Mouse (Mus musculus) cerebellum, adult 2 months (tissue): ENCODE measurements around the gene Ncan. TPM values are rescaled to one million over a fixed set of nuclear protein-coding genes. Genes with fewer than 3 reads are reported as not detected.
A peak's percentile ranks its signal among the peaks of the same experiment; 100 is the strongest.

Experiments used
- DNase-seq, 2 experiments: peaks; one replicate each; pipeline ENCODE4 v3.0.0; 2021
- H3K27ac ChIP-seq: fragments of 200-500 bp; 2 replicates; pipeline ENCODE4 v1.5.1; 2012; ENCODE audit warnings: low read length, control low read depth, inconsistent platforms; ENCODE audit not compliant: insufficient read depth
- H3K27me3 ChIP-seq: fragments of 200-500 bp; 2 replicates; pipeline ENCODE4 v1.6.1; 2012; ENCODE audit warnings: inconsistent platforms, mild to moderate bottlenecking, low read length, moderate library complexity; ENCODE audit not compliant: control insufficient read depth, insufficient read depth
- H3K4me1 ChIP-seq: fragments of 200-500 bp; 2 replicates; pipeline ENCODE4 v1.6.1; 2011; ENCODE audit warnings: low read length; ENCODE audit not compliant: control insufficient read depth, insufficient read depth
- H3K4me3 ChIP-seq: fragments of 200-500 bp; replicated peaks from 2 replicates; pipeline ENCODE3; 2011; ENCODE audit warnings: mild to moderate bottlenecking, low read depth, low read length, control low read depth; ENCODE audit not compliant: insufficient read depth
- CTCF ChIP-seq: fragments of 200-500 bp; IDR thresholded peaks from 2 replicates; pipeline ENCODE4 v1.5.1; 2011; ENCODE audit warnings: low read depth, mild to moderate bottlenecking, control low read depth, low read length, moderate library complexity, borderline replicate concordance; ENCODE audit not compliant: insufficient read depth
- POLR2A ChIP-seq: fragments of 200-500 bp; IDR thresholded peaks from 2 replicates; pipeline ENCODE4 v1.6.1; 2011; ENCODE audit warnings: low read length, control low read depth, borderline replicate concordance; ENCODE audit not compliant: insufficient read depth
- WGBS: fragments of 180-500 bp; shearing (Covaris S2); methylation state at CpG from one replicate; pipeline ENCODE4 v1.1.7; 2018; 5-methylcytosine and 5-hydroxymethylcytosine counted together
- polyA plus RNA-seq: library from polyadenylated mRNA; depleted of rRNA; stranded (reverse); fragments of >200 nt; gene quantifications from 2 replicates; pipeline ENCODE4 v1.2.3, GENCODE M21; 2012

The Ncan gene
- polyA plus RNA-seq, 1 experiment = 15.2 TPM

DNA sequence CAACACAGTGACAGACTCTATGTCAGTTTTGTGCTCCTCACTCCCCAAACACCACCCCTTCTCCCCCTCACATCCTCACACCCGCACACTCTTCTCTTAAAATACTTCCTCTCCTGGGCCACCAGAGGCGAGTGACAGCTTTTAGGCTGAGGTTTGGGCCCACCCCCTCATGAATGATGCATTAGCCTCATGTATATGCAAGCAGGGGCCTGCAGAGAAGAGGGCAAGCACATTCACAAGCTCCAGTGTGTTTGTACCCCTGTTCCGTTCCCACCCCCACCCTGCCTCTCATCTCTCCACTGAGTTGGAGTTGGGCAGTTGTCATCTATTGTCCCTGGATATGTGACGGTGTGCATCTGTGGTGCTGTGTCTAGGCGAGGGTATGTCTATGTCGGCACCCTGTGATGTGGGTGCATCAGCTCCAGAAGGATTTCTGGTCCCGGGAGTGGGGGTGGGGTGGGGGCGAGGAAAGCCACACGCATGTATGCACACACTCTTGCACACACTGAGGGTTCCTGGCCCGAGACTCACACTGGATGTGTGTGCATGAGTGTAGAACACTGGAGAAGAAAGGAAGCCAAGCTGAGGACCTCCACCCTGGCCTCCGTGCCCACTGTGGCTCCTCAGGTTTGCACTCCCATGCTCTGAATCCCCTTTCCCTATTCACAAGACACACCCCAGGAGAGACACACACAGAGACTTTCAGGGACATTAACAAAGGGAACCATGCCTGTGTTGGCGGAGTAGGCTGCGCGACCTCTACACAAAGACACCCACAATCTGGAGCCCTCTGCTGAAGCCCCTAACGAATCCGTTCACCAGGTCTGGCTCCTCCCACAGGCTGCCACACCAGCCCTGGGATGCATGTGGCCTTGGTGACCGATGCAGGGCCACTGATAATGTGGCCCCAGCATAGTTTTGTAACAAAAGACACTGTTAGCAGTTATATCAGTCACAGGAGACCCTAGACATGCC lies 1.7 kb downstream of the Ncan start:
- Histone ChIP-seq H3K27me3 (no peaks in the 10 kb centered on the region), H3K4me3 (peak overlapping the region; percentile 15), H3K27ac (no peak overlapping the region), H3K4me1 (peaks cover 16% of the 10 kb centered on the region; the same call in 1 of the 2 replicates)
- no peak for DNase-seq
- 34% methylated on average over 17 of the region's 17 CpGs for WGBS
- TF ChIP-seq CTCF (no peak), POLR2A (no peak)

DNA sequence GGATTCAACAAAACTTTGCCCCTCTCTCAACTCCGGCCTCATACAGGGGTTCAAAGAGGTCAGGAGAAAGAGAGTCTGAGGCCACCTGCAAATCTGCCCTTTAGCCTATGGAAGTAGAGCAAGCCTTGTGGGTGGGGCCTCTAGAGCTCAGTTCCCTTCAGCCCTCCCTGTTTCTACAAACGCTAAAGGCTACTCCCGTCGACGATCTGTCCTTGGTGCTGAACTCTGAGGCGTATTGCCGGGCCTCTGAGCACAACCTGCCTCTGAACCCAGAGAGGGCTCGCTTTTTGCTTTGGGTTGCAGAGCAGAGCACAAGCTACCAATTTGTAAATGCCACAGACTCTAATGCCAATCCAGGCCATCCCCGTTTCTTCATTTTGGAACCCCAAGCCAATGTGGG lies 3.1 kb downstream of the Ncan start:
- H3K27ac ChIP-seq = no peak overlapping the region
- TF ChIP-seq POLR2A = no peak
- no peak for TF ChIP-seq CTCF

DNA sequence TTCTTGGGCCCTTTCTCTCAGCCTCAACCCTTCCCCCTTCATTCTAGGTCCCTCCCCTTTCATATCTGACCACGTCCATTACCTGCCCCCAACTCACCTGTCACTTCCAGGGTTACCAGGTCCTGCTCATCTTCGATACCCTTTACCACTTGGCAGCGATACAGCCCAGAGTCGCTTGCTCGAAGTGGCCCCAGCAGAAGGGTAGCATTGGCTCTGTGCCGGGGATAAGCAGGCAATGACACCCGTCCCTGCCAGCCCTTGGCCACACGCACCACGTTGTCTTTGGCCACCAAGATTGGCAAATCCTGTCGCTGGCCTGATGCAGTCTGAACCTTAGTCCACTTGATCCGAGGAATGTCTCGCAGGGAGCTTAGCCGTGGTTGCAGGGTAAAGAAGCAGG lies 5.8 kb downstream of the Ncan start:
- Histone ChIP-seq H3K4me3 (no peak overlapping the region), H3K4me1 (peaks cover 14% of the 10 kb centered on the region; the same call in 1 of the 2 replicates), H3K27me3 (no peaks in the 10 kb centered on the region), H3K27ac (no peak overlapping the region)
- DNase-seq = no peak
- TF ChIP-seq CTCF = no peak
- TF ChIP-seq POLR2A = no peak
- WGBS = 21% methylated on average over 13 of the region's 13 CpGs

More for the DNA sequence above, 3.1 kb downstream of the Ncan start:
- no peak for DNase-seq
- H3K4me1 ChIP-seq = peaks cover 16% of the 10 kb centered on the region; the same call in 1 of the 2 replicates
- H3K4me3 ChIP-seq = no peak overlapping the region
- 50% methylated on average over 9 of the region's 9 CpGs for WGBS
- no peaks in the 10 kb centered on the region for H3K27me3 ChIP-seq

DNA sequence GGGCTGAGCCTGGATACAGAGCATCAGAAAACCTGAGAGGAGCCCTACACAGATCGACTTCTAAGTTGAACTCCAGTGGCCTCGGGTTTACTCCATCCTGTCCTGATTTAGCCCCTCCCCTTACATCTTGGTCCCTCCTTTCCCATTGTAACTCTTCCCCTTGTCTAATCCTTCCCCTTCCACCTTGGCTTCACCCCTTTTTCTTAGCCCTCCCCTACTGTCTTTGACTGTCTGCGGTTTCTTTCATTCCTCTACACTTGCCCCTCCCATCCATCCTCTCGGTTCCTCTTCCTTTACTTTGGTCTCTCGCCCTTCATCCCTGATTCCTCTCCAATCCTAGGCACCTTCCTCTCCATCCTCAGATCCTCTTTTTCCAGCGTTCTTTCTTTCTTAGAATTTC lies 6.2 kb downstream of the Ncan start:
- no peak for DNase-seq
- Histone ChIP-seq H3K27me3 (no peaks in the 10 kb centered on the region), H3K4me1 (peaks cover 10% of the 10 kb centered on the region; the same call in 1 of the 2 replicates), H3K4me3 (no peak overlapping the region), H3K27ac (no peak overlapping the region)
- TF ChIP-seq CTCF (no peak), POLR2A (no peak)
- 30% methylated on average over 6 of the region's 6 CpGs for WGBS

DNA sequence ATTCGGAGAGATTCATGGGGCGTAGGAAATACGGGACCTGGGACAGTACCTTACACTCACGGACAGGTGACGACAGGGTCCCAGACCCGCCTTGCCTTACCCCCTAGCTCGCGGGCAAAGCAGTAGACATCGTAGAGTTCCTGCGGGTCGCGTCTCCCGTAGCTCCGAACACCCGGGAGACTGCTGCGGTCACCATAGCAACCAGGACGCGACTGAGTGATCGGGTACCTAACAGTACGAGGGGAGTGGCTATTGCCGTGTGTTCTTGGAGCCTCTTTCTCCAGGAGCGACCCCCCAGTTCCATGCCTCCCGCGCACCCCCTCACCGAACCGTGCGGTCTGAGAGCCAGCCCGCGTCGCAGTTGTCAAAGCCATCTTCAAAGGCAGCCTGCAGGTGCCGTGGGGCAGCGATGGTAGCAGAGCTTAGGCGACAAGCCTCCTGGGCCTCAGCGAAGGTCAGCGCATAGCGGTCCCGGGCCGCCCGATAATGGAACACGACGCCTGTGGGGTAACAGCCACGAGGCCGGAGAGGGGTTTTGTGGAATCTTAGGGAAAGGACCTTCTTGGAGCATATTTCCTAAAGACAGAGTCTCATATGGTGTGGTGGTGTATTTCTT lies 8.2 kb downstream of the Ncan start:
- no peak overlapping the region for H3K4me3 ChIP-seq
- H3K4me1 ChIP-seq = 0 out of 2 replicates have a peak, but pooled peaks cover 4% of the 10 kb centered on the region
- H3K27ac ChIP-seq = no peak overlapping the region
- TF ChIP-seq POLR2A = no peak
- TF ChIP-seq CTCF = no peak
- H3K27me3 ChIP-seq = no peaks in the 10 kb centered on the region
- no peak for DNase-seq
- WGBS = 39% methylated on average over 43 of the region's 43 CpGs

DNA sequence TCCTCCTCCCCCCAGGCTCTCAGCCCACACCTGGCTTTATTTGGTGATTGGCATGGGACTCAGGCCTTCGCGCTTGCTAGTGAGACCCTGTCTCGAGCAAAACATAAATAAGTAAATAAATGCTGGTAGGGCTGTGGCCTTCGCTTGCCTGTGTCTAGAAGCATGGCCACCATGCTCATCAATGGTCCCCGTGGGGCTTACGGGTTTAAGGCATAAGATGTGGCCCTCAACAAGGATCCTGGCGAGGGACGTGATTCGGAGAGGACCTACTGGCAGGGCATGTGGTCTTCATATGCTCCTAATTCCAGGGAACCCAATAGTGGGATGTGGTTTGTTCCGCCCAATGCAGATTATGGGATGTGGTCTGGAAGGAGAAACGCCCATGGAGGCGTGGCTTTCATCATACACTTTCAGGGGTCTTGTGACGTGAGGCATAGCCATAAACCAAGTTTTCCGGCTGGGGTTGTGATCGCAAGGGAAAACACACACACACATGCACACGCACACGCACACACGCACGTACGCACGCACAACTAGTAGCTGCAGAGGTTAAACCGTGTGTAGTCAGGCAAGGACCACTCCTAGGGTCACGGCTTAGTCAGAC lies 9.4 kb downstream of the Ncan start:
- no peak overlapping the region for H3K4me3 ChIP-seq
- TF ChIP-seq CTCF (no peak), POLR2A (no peak)
- 78% methylated on average over 23 of the region's 23 CpGs for WGBS
- no peak overlapping the region for H3K27ac ChIP-seq
- no peaks in the 10 kb centered on the region for H3K27me3 ChIP-seq
- 0 out of 2 replicates have a peak, but pooled peaks cover 4% of the 10 kb centered on the region for H3K4me1 ChIP-seq
- DNase-seq = no peak

DNA sequence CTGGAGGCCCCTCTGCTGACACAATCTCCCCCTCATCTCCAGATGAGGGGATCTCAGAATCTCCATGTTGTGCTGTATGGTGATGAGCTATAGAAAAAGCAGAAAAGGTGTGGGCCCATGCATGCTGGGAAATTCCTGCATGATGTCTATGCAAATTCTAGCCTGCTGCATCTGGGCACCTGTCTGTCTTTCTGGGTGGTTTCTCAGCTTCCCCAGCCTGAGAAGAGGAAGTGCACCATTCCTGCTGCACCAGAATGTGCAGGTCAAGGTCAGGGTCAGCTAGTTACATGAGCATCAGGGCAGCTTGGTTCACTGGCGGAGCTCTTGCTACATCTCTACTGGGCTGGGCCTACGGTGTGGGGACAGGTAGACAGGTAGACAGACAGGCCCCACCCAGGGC lies 10.2 kb downstream of the Ncan start:
- H3K4me3 ChIP-seq = no peak overlapping the region
- no peak overlapping the region for H3K27ac ChIP-seq
- H3K4me1 ChIP-seq = 0 out of 2 replicates have a peak, but pooled peaks cover 4% of the 10 kb centered on the region
- 98% methylated on average over 2 of the region's 2 CpGs for WGBS
- H3K27me3 ChIP-seq = no peaks in the 10 kb centered on the region
- TF ChIP-seq CTCF (no peak), POLR2A (no peak)
- no peak for DNase-seq

DNA sequence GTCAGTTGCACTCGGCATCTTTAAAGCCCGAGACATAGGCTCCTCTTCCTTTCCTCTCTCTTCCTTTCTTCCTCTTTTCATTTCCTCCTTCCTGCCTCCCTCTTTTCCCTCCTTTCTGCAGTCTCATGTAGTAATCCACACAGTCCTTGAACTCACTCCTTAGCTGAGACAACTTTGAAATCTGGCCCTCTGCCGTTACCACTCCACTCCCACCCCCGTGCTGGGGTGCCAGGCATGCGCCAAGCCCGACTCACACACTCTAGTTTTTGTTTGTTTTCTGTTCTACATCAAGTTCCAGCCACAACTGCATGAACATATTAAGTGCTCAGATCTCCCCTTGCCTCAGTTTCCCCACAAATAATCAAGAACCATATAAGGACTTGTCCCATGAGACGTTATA lies 15.8 kb downstream of the Ncan start:
- DNase-seq = no peak
- no peak overlapping the region for H3K27ac ChIP-seq

More for the DNA sequence above, 15.8 kb downstream of the Ncan start:
- Histone ChIP-seq H3K27me3 (no peaks in the 10 kb centered on the region), H3K4me1 (no peaks in the 10 kb centered on the region; the same call in 1 of the 2 replicates), H3K4me3 (no peak overlapping the region)
- TF ChIP-seq POLR2A (no peak), CTCF (no peak)
- WGBS = 70% methylated on average over 7 of the region's 7 CpGs
